Mouse (Mus musculus) liver, embryonic 14.5 days (tissue): ENCODE data around the gene Lnpep.

Experiments
- CTCF ChIP-seq: IDR thresholded peaks from 2 replicates; pipeline ENCODE4 v1.5.1; 2016; ENCODE audit warnings: antibody characterized with exemption, low read depth, control low read depth
- EP300 ChIP-seq: IDR thresholded peaks from 2 replicates; pipeline ENCODE4 v1.6.1; 2016; ENCODE audit warnings: antibody characterized with exemption, low read depth

DNA sequence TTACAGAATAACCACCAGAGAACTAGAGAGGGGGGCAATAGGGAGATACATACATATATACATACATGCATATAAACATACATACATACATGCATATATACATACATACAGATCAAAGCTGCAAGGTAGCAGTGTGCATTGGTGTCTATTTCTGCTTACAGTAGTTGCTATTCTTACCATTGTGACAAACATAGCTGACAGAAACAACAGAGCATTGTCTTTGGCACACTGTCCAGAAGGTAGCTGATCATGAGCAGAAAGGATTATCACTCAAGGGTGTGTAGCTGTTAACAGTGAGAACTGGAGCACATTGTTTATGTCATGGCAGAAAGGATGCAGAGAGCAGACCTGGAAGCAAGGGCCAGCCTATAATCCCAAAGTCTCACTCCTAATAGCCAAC lies 22.1 kb downstream of the Lnpep start:
- TF ChIP-seq CTCF (no peak), EP300 (no peak)
